Comparison of ENCODE assay signal across 9 mouse cellular contexts in the genomic region with DNA sequence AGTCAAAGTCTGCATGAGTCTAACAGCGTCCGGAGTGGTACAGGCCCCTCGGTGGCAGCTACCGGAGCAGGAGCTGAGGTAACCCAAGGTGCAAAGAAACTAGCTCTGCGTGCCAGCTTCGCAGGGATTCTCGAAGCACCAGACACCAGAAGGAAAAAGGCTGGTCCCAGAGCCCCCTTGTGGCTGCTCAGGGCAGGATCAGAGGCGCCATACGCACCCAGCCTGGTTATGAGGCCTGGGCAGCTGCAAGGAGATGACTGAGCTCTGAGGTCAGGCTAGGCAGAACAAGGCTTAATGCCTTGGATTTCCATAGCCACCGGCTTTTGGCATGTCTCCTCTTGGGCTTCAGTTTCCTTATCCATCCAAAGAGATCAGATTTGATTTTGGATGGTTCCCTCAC. TPM values are rescaled to one million over a fixed set of nuclear protein-coding genes. Genes with fewer than 3 reads are reported as not detected.
DNase-seq lines count a peak whose midpoint lies in the region; ATAC-seq and TF ChIP-seq lines count a peak whose summit lies in the region.
"Had no signal": no experiment of that assay in that cellular context is flagged by ENCODE, and none has a peak within 500 bp of the region (broad histone marks: within the 10 kb centered on the region; RNA-seq: fewer than 3 reads in every experiment).

No protein-coding gene starts in this region.

- intact Hi-C loops in left cerebral cortex, postnatal 36 days (cut with DNase I) = loop anchor here (10.0 kb wide), 1 partner anchor 478 kb away; no protein-coding TSS in a partner anchor

- 0 out of 2 replicates have a peak overlapping the region, but pooled peaks have one; percentile 5 for H3K4me2 ChIP-seq in neural tube, embryonic 14.5 days (ENCODE audit: low read depth, low read length)
- H3K4me2 ChIP-seq: heart, embryonic 13.5 days had no signal

- WGBS in bone marrow, adult 2 months = 11% methylated on average over 10 of the region's 10 CpGs
- 18% methylated on average over 10 of the region's 10 CpGs for WGBS in liver, adult 2 months
- 3% methylated on average over 10 of the region's 10 CpGs for WGBS in neural tube, embryonic 14.5 days

- H3K9ac ChIP-seq in liver, adult 2 months (ENCODE audit: low read depth, low read length) = no peak overlapping the region
- no peak overlapping the region for H3K9ac ChIP-seq in neural tube, embryonic 14.5 days (replicated peaks; ENCODE audit: low read depth, low read length)
- H3K9ac ChIP-seq: heart, embryonic 13.5 days had no signal

- no peaks in the 10 kb centered on the region for H3K79me2 ChIP-seq in liver, adult 2 months (ENCODE audit: control insufficient read depth, insufficient read depth, low read length)

- peak; percentile 25; the same call in 1 of the 2 replicates for ATAC-seq in neural tube, embryonic 14.5 days (ENCODE audit: low read depth)

- H3K27me3 ChIP-seq in liver, adult 2 months (ENCODE audit: control insufficient read depth, insufficient read depth, low read length) = peaks cover 14% of the 10 kb centered on the region
- H3K27me3 ChIP-seq in neural tube, embryonic 14.5 days (ENCODE audit: control insufficient read depth, insufficient read depth, low read length) = no peaks in the 10 kb centered on the region

- DNase-seq in left cerebral cortex, adult 18-20 months (ENCODE audit: low spot score in 2 of 2) = peak; percentile 54
- DNase-seq in left cerebral cortex, postnatal 36 days (ENCODE audit: low spot score in 2 of 2) = no peak
- DNase-seq in ES-CJ7 (ENCODE audit: low read depth, low spot score) = peak; percentile 67
- DNase-seq in gastrocnemius, postnatal 4 days (ENCODE audit: low spot score in 2 of 2) = peak; percentile 60 to 76
- DNase-seq in liver, adult 2 months (ENCODE audit: extremely low read depth, low read depth, low spot score) = no peak
- no peak for DNase-seq in c-Kit-positive CD71-positive TER-119-positive erythroid progenitor cells, embryonic 14.5 days (ENCODE audit: low spot score)

- no peaks in the 10 kb centered on the region for H3K36me3 ChIP-seq in liver, adult 2 months (ENCODE audit: control insufficient read depth, insufficient read depth, low read length)
- H3K36me3 ChIP-seq in neural tube, embryonic 14.5 days (ENCODE audit: control insufficient read depth, insufficient read depth, low read length) = no peaks in the 10 kb centered on the region
- H3K36me3 ChIP-seq: heart, embryonic 13.5 days had no signal

- H3K4me3 ChIP-seq in bone marrow, adult 2 months (replicated peaks; ENCODE audit: control insufficient read depth, low read depth, low read length) = no peak overlapping the region
- H3K4me3 ChIP-seq in liver, adult 2 months (ENCODE audit: insufficient read depth, low read depth, low read length) = no peak overlapping the region
- no peak overlapping the region for H3K4me3 ChIP-seq in neural tube, embryonic 14.5 days (ENCODE audit: low read depth, low read length)
- H3K4me3 ChIP-seq: heart, embryonic 13.5 days had no signal

- no peaks in the 10 kb centered on the region for H3K9me3 ChIP-seq in neural tube, embryonic 14.5 days (ENCODE audit: control insufficient read depth, low read length)
- H3K9me3 ChIP-seq: heart, embryonic 13.5 days had no signal

- no peaks in the 10 kb centered on the region; the same call in 1 of the 2 replicates for H3K4me1 ChIP-seq in bone marrow, adult 2 months (ENCODE audit: control insufficient read depth, insufficient read depth, low read length)
- H3K4me1 ChIP-seq in liver, adult 2 months (ENCODE audit: control insufficient read depth, insufficient read depth, low read length) = peaks cover 1% of the 10 kb centered on the region; the same call in 1 of the 2 replicates
- H3K4me1 ChIP-seq in neural tube, embryonic 14.5 days (ENCODE audit: control insufficient read depth, insufficient read depth, low read length) = peaks cover 46% of the 10 kb centered on the region

- no peak for TF ChIP-seq POLR2A in bone marrow, adult 2 months (IDR thresholded peaks at IDR 0.05; ENCODE audit: borderline replicate concordance, control insufficient read depth, low read depth, low read length)
- TF ChIP-seq POLR2A in liver, adult 2 months (IDR thresholded peaks at IDR 0.05; ENCODE audit: extremely low read depth, insufficient read depth, low read length) = no peak

- TF ChIP-seq CTCF in bone marrow, adult 2 months (IDR thresholded peaks at IDR 0.05; ENCODE audit: control insufficient read depth, insufficient read depth, low read length) = peak; percentile 66
- TF ChIP-seq CTCF in liver, adult 2 months (IDR thresholded peaks at IDR 0.05; ENCODE audit: low read depth, low read length) = peak; percentile 73

- H3K27ac ChIP-seq in bone marrow, adult 2 months (ENCODE audit: control insufficient read depth, insufficient read depth, low read depth, low read length, poor library complexity) = no peak overlapping the region
- H3K27ac ChIP-seq in liver, adult 2 months (replicated peaks; ENCODE audit: insufficient read depth, low read depth, low read length) = no peak overlapping the region
- 0 out of 2 replicates have a peak overlapping the region, but pooled peaks have one; percentile 3 for H3K27ac ChIP-seq in neural tube, embryonic 14.5 days (ENCODE audit: low read depth, low read length)
- H3K27ac ChIP-seq: heart, embryonic 13.5 days had no signal

RNA-seq across cellular contexts. Expression of gene Smug1, which starts 5.6 kb away (rescaled TPM):
- total RNA-seq in left cerebral cortex, adult 18-20 months (2021) = 10 to 100 TPM; 21.8 to 22.6 TPM
- 10 to 100 TPM; 18.3 to 20.0 TPM for total RNA-seq in left cerebral cortex, postnatal 36 days (2021)
- polyA plus RNA-seq in bone marrow, adult 2 months (2011; ENCODE audit: insufficient read depth, insufficient read length, low replicate concordance, missing spikeins) = 3.0 and 3.9 TPM in 2 replicates
- 10 to 100 TPM; 13.9 to 15.4 TPM for total RNA-seq in gastrocnemius, postnatal 4 days (2021)
- total RNA-seq in liver, adult 2 months (2014; rRNA removed) = 6.8 and 8.1 TPM in 2 replicates
- polyA plus RNA-seq in liver, adult 2 months (2012; rRNA removed) = 9.9 and 11.1 TPM in 2 replicates
- 19.2 and 28.0 TPM in 2 replicates for polyA plus RNA-seq in neural tube, embryonic 14.5 days (2014; fragmentation: Nextera tagmentation; extraction: Ambion mirVana)

Comparison
In these comparisons a context has a peak if more than half of its experiments do, and no peak if none do; other contexts are left out.
1. DNase-seq: peak in left cerebral cortex, adult 18-20 months (2 of 2), ES-CJ7 (single experiment) and gastrocnemius, postnatal 4 days (2 of 2); none in left cerebral cortex, postnatal 36 days (0 of 2), liver, adult 2 months (single experiment) and c-Kit-positive CD71-positive TER-119-positive erythroid progenitor cells, embryonic 14.5 days (single experiment).